Mouse (Mus musculus): Measurements from ENCODE around the gene Defb20. TPM values are rescaled to one million over a fixed set of nuclear protein-coding genes. Genes with fewer than 3 reads are reported as not detected.

Defb20 gene
- polyA plus RNA-seq (2014; fragmentation: Illumina TruSeq; extraction: RNeasy Lipid Tissue Mini Kit (QIAGEN cat#74804); ENCODE audit: low replicate concordance) = not detected

GRCm38 (mm10) chr2:152476763-152477162 lies at the start of gene Defb20:
Defb20 (plus strand) TSS chr2:152477063.

DNA sequence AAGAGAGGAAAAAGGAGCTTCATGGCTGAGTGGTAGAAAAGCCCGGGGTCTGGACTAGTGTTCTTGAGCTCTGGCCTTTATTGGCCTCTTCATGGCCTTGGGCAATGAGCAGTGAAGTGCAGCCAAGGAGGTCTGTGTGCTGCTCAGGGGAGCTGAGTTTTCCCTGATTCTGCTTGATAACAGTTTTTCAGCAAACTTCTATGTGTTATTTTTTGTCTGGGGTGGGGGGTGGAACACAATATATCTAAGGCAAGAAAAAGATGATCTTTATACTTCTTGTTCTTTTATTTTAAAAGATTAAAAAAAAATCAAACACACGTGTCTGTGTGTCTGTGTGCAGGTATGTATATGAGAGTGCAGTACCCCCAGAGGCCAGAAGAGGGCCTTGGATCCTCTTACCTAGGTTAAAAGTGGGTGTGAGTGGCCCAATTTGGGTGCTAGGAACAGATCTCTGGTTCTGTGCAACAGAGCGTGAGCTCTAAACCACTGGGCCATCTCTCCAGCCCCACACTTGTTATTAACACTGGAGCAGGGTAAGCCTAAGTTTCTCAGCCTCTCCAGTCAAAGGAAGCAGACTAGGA lies 12.2 kb upstream of the Defb20 start, which contains the start of gene Defb23:
Defb23 (minus strand) TSS at position 51 of the 581 bp plus-strand sequence.

GRCm38 (mm10) chr2:152490038-152490437 lies 13.2 kb downstream of the Defb20 start, which contains the start of gene Defb22:
Defb22 (minus strand) TSS chr2:152490138.

DNA sequence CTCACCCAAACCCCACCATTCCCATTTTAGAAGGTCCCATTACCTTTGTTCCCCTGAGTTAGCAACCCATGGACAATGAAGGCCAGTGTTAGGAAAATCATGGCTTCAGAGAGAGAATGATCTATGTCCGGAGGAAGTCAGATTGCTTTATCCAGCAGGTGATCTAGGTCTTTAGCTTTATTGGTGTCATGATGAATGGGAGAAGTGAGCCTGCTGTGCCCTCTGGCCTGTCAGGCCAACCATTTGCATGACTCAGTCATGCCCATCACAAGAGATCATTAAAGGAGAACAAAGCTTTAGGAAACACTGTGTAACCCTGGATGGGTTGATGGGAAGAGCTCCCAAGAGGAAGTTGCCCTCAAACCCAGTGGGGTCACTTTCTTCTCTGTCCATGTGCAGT lies 34.7 kb downstream of the Defb20 start, which contains the start of gene Defb26:
Defb26 (minus strand) TSS at position 101 of the 400 bp plus-strand sequence.

GRCm38 (mm10) chr2:152517981-152518380 lies 41.1 kb downstream of the Defb20 start, which contains the start of gene Defb28:
Defb28 (plus strand) TSS chr2:152518255.

Other genes starting within 250 kb of the Defb20 start
- gene Tbc1d20, start 183.2 kb upstream of the Defb20 start, polyA plus RNA-seq (2014; fragmentation: Illumina TruSeq; extraction: RNeasy Lipid Tissue Mini Kit (QIAGEN cat#74804); ENCODE audit: low replicate concordance) = 22.9 TPM
- gene Rbck1, start 144.4 kb upstream of the Defb20 start, polyA plus RNA-seq (2014; fragmentation: Illumina TruSeq; extraction: RNeasy Lipid Tissue Mini Kit (QIAGEN cat#74804); ENCODE audit: low replicate concordance) = 1.3 TPM
- gene Trib3, start 133.0 kb upstream of the Defb20 start, polyA plus RNA-seq (2014; fragmentation: Illumina TruSeq; extraction: RNeasy Lipid Tissue Mini Kit (QIAGEN cat#74804); ENCODE audit: low replicate concordance) = 0.26 TPM
- gene Nrsn2, start 100.4 kb upstream of the Defb20 start, polyA plus RNA-seq (2014; fragmentation: Illumina TruSeq; extraction: RNeasy Lipid Tissue Mini Kit (QIAGEN cat#74804); ENCODE audit: low replicate concordance) = not detected
- 0.11 TPM for gene Sox12, start 79.0 kb upstream of the Defb20 start, polyA plus RNA-seq (2014; fragmentation: Illumina TruSeq; extraction: RNeasy Lipid Tissue Mini Kit (QIAGEN cat#74804); ENCODE audit: low replicate concordance)
- gene Zcchc3, start 62.0 kb upstream of the Defb20 start, polyA plus RNA-seq (2014; fragmentation: Illumina TruSeq; extraction: RNeasy Lipid Tissue Mini Kit (QIAGEN cat#74804); ENCODE audit: low replicate concordance) = 0.82 TPM
- gene 6820408C15Rik, start 61.5 kb upstream of the Defb20 start, polyA plus RNA-seq (2014; fragmentation: Illumina TruSeq; extraction: RNeasy Lipid Tissue Mini Kit (QIAGEN cat#74804); ENCODE audit: low replicate concordance) = not detected
- gene Defb23, start 12.4 kb upstream of the Defb20 start, polyA plus RNA-seq (2014; fragmentation: Illumina TruSeq; extraction: RNeasy Lipid Tissue Mini Kit (QIAGEN cat#74804); ENCODE audit: low replicate concordance) = not detected
- gene Defb22, start 13.1 kb downstream of the Defb20 start, polyA plus RNA-seq (2014; fragmentation: Illumina TruSeq; extraction: RNeasy Lipid Tissue Mini Kit (QIAGEN cat#74804); ENCODE audit: low replicate concordance) = not detected
- gene Defb26, start 34.6 kb downstream of the Defb20 start, polyA plus RNA-seq (2014; fragmentation: Illumina TruSeq; extraction: RNeasy Lipid Tissue Mini Kit (QIAGEN cat#74804); ENCODE audit: low replicate concordance) = not detected
- not detected for gene Defb28, start 41.2 kb downstream of the Defb20 start, polyA plus RNA-seq (2014; fragmentation: Illumina TruSeq; extraction: RNeasy Lipid Tissue Mini Kit (QIAGEN cat#74804); ENCODE audit: low replicate concordance)
- not detected for gene Defb29, start 63.0 kb downstream of the Defb20 start, polyA plus RNA-seq (2014; fragmentation: Illumina TruSeq; extraction: RNeasy Lipid Tissue Mini Kit (QIAGEN cat#74804); ENCODE audit: low replicate concordance)
- not detected for gene Gm17416, start 92.3 kb downstream of the Defb20 start, polyA plus RNA-seq (2014; fragmentation: Illumina TruSeq; extraction: RNeasy Lipid Tissue Mini Kit (QIAGEN cat#74804); ENCODE audit: low replicate concordance)
- gene Defb21, start 95.7 kb downstream of the Defb20 start, polyA plus RNA-seq (2014; fragmentation: Illumina TruSeq; extraction: RNeasy Lipid Tissue Mini Kit (QIAGEN cat#74804); ENCODE audit: low replicate concordance) = not detected
- not detected for gene Defb19, start 103.2 kb downstream of the Defb20 start, polyA plus RNA-seq (2014; fragmentation: Illumina TruSeq; extraction: RNeasy Lipid Tissue Mini Kit (QIAGEN cat#74804); ENCODE audit: low replicate concordance)
- not detected for gene Defb45, start 122.3 kb downstream of the Defb20 start, polyA plus RNA-seq (2014; fragmentation: Illumina TruSeq; extraction: RNeasy Lipid Tissue Mini Kit (QIAGEN cat#74804); ENCODE audit: low replicate concordance)
- not detected for gene Defb36, start 127.3 kb downstream of the Defb20 start, polyA plus RNA-seq (2014; fragmentation: Illumina TruSeq; extraction: RNeasy Lipid Tissue Mini Kit (QIAGEN cat#74804); ENCODE audit: low replicate concordance)
- not detected for gene Defb25, start 146.0 kb downstream of the Defb20 start, polyA plus RNA-seq (2014; fragmentation: Illumina TruSeq; extraction: RNeasy Lipid Tissue Mini Kit (QIAGEN cat#74804); ENCODE audit: low replicate concordance)
- gene Rem1, start 149.9 kb downstream of the Defb20 start, polyA plus RNA-seq (2014; fragmentation: Illumina TruSeq; extraction: RNeasy Lipid Tissue Mini Kit (QIAGEN cat#74804); ENCODE audit: low replicate concordance) = 0.26 TPM
- 11.7 TPM for gene H13, start 192.4 kb downstream of the Defb20 start, polyA plus RNA-seq (2014; fragmentation: Illumina TruSeq; extraction: RNeasy Lipid Tissue Mini Kit (QIAGEN cat#74804); ENCODE audit: low replicate concordance)
- gene Mcts2, start 210.0 kb downstream of the Defb20 start, polyA plus RNA-seq (2014; fragmentation: Illumina TruSeq; extraction: RNeasy Lipid Tissue Mini Kit (QIAGEN cat#74804); ENCODE audit: low replicate concordance) = 15.6 TPM